In genomic region chr13:94359282-94359920, GRCm38 (mm10) we compare ENCODE assay signal across 8 mouse cellular contexts. TPM values are rescaled to one million over a fixed set of nuclear protein-coding genes. Genes with fewer than 3 reads are reported as not detected.
DNase-seq lines count a peak whose midpoint lies in the region; ATAC-seq and TF ChIP-seq lines count a peak whose summit lies in the region.

No protein-coding gene starts in this region.

- H3K9ac ChIP-seq in heart, embryonic 13.5 days, result peak overlapping the region; percentile 96
- peak overlapping the region; percentile 87 for H3K9ac ChIP-seq in hindbrain, embryonic 13.5 days

- peak overlapping the region; percentile 89 for H3K4me2 ChIP-seq in heart, embryonic 13.5 days
- peak overlapping the region; percentile 91 for H3K4me2 ChIP-seq in hindbrain, embryonic 13.5 days

- ATAC-seq in heart, embryonic 13.5 days (ENCODE audit: extremely low read depth, insufficient number of reproducible peaks, low FRiP score, low TSS enrichment), result no peak
- ATAC-seq in G1E (ENCODE audit: extremely low read depth, insufficient number of reproducible peaks, low FRiP score, poor library complexity, severe bottlenecking), result no peak
- ATAC-seq in hindbrain, embryonic 13.5 days (ENCODE audit: low FRiP score), result peak; percentile 47; the same call in 1 of the 2 replicates

- peak overlapping the region; percentile 83 for H3K27ac ChIP-seq in heart, embryonic 13.5 days (replicated peaks)
- H3K27ac ChIP-seq in hindbrain, embryonic 13.5 days, result peak overlapping the region; percentile 88
- H3K27ac ChIP-seq in midbrain, embryonic 10.5 days (replicated peaks), result peak overlapping the region; percentile 94

- peaks cover 8% of the 10 kb centered on the region; the same call in 1 of the 2 replicates for H3K9me3 ChIP-seq in heart, embryonic 13.5 days
- H3K9me3 ChIP-seq in G1E (replicated peaks), result peaks cover 5% of the 10 kb centered on the region
- no peaks in the 10 kb centered on the region for H3K9me3 ChIP-seq in hindbrain, embryonic 13.5 days
- H3K9me3 ChIP-seq in midbrain, embryonic 10.5 days (replicated peaks), result no peaks in the 10 kb centered on the region

- DNase-seq in heart, adult 8-10 months (ENCODE audit: low spot score), result no peak
- DNase-seq in G1E (ENCODE audit: low spot score), result no peak
- DNase-seq in midbrain, embryonic 10.5 days (ENCODE audit: low spot score), result no peak
- DNase-seq in frontal cortex, postnatal 25 days (ENCODE audit: low spot score in 2 of 2), result no peak
- DNase-seq in spleen, adult 12 weeks (ENCODE audit: low spot score), result no peak
- no peak for DNase-seq in adrenal gland, postnatal 25 days

- TF ChIP-seq CTCF in G1E (IDR thresholded peaks at IDR 0.05; ENCODE audit: low read depth, low read length), result no peak

- peaks cover 20% of the 10 kb centered on the region for H3K4me1 ChIP-seq in heart, embryonic 13.5 days
- H3K4me1 ChIP-seq in G1E (ENCODE audit: insufficient read depth, low read depth, low read length), result peaks cover 33% of the 10 kb centered on the region
- H3K4me1 ChIP-seq in hindbrain, embryonic 13.5 days (replicated peaks), result peaks cover 19% of the 10 kb centered on the region
- peaks cover 24% of the 10 kb centered on the region for H3K4me1 ChIP-seq in midbrain, embryonic 10.5 days

- H3K27me3 ChIP-seq in heart, embryonic 13.5 days (replicated peaks), result no peaks in the 10 kb centered on the region
- no peaks in the 10 kb centered on the region for H3K27me3 ChIP-seq in G1E (ENCODE audit: insufficient read depth, low read length)
- H3K27me3 ChIP-seq in hindbrain, embryonic 13.5 days, result no peaks in the 10 kb centered on the region
- no peaks in the 10 kb centered on the region for H3K27me3 ChIP-seq in midbrain, embryonic 10.5 days (ENCODE audit: low read depth, poor library complexity, severe bottlenecking)

- peak overlapping the region; percentile 82 for H3K4me3 ChIP-seq in heart, embryonic 13.5 days
- peak overlapping the region; percentile 97 for H3K4me3 ChIP-seq in G1E (ENCODE audit: low read depth, low read length)
- H3K4me3 ChIP-seq in hindbrain, embryonic 13.5 days, result peak overlapping the region; percentile 85
- H3K4me3 ChIP-seq in midbrain, embryonic 10.5 days, result peak overlapping the region; percentile 87

- WGBS in heart, embryonic 13.5 days, result 14% methylated on average over 25 of the region's 25 CpGs
- 17% methylated on average over 25 of the region's 25 CpGs for whole genome bisulfite sequencing in hindbrain, embryonic 13.5 days
- 18% methylated on average over 24 of the region's 25 CpGs for WGBS in midbrain, embryonic 10.5 days

- no peaks in the 10 kb centered on the region; the same call in 1 of the 2 replicates for H3K36me3 ChIP-seq in heart, embryonic 13.5 days
- H3K36me3 ChIP-seq in G1E (replicated peaks), result peaks cover 28% of the 10 kb centered on the region
- H3K36me3 ChIP-seq in hindbrain, embryonic 13.5 days, result no peaks in the 10 kb centered on the region
- H3K36me3 ChIP-seq in midbrain, embryonic 10.5 days, result peaks cover 13% of the 10 kb centered on the region

RNA-seq across cellular contexts. Expression of gene Ap3b1, which starts 0.6 kb away (rescaled TPM):
- polyA plus RNA-seq in heart, embryonic 13.5 days (2015; fragmentation: Nextera tagmentation; extraction: Ambion mirVana), result 28.9 and 29.4 TPM in 2 replicates
- 10 to 100 TPM; 24.8 to 30.2 (median 27.5) TPM for total RNA-seq in heart, adult 8-10 months (2022)
- 134 and 138 TPM in 2 replicates for total RNA-seq in G1E (2014; fragmentation: Nextera tagmentation)
- 116 and 126 TPM in 2 replicates for total RNA-seq in G1E (2017)
- 26.1 and 32.3 TPM in 2 replicates for polyA plus RNA-seq in G1E (2012)
- polyA plus RNA-seq in hindbrain, embryonic 13.5 days (2015; fragmentation: Nextera tagmentation; extraction: Ambion mirVana), result 31.6 and 33.0 TPM in 2 replicates
- polyA plus RNA-seq in midbrain, embryonic 10.5 days (2016; fragmentation: Nextera tagmentation; extraction: Ambion mirVana), result 35.6 and 37.5 TPM in 2 replicates
- 45.0 and 54.1 TPM in 2 replicates for total RNA-seq in adrenal gland, postnatal 25 days (2021)
